In the genomic region with DNA sequence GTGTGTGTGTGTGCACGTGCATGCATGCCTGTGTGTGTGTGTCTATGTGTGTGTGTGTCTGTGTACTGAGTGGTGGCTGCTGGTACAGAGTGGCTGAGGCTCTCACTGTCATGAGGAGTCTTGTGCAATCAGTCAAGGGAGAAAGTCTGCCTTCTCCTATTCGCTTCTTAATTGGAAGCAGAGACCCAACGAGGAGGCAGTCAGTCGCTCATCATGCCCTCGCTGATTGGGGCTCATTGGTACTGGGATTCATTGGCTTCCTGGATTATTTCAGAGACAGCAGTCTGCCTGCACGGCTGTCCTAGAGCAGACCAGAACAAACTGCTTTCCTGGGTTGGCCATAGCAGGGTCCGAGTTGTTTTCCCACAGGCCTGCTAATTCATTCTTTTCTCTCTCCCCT, we compare ENCODE assay signal across 23 mouse cellular contexts.
DNase-seq lines count a peak whose midpoint lies in the region; ATAC-seq lines count a peak whose summit lies in the region.
"Had no signal": no experiment of that assay in that cellular context is flagged by ENCODE, and none has a peak within 500 bp of the region (broad histone marks: within the 10 kb centered on the region; RNA-seq: fewer than 3 reads in every experiment).

No protein-coding gene starts in this region.

- DNase-seq in heart, adult 11 months: peak; percentile 53
- no peak for DNase-seq in heart, postnatal 25 days (ENCODE audit: low spot score)
- DNase-seq in midbrain, embryonic 10.5 days (ENCODE audit: low spot score): no peak
- DNase-seq in embryonic facial prominence, embryonic 11.5 days (ENCODE audit: low spot score): peak; percentile 69
- DNase-seq in limb, embryonic 11.5 days (ENCODE audit: low spot score): peak; percentile 24
- DNase-seq in ovary, postnatal 36 days (ENCODE audit: low spot score): no peak
- DNase-seq: adrenal gland, postnatal 36 days; B cell, adult 2 months; cerebellum, adult 8-10 months; gastrocnemius, postnatal 36 days; kidney, adult 2 months; kidney, postnatal 14 days; layer of hippocampus, postnatal 36 days; lung, adult 2 months; retina, postnatal 1 day; thymus, adult 18-20 months; thymus, postnatal 4 days had no signal

- intact Hi-C loops in heart, postnatal 25 days (cut with DNase I): no loop called here

- no peak overlapping the region for H3K4me2 ChIP-seq in midbrain, embryonic 15.5 days
- H3K4me2 ChIP-seq in embryonic facial prominence, embryonic 11.5 days (ENCODE audit: low read depth, low read length): no peak overlapping the region
- no peak overlapping the region for H3K4me2 ChIP-seq in limb, embryonic 11.5 days (ENCODE audit: low read depth, severe bottlenecking)
- H3K4me2 ChIP-seq: embryonic facial prominence, embryonic 15.5 days; midbrain, embryonic 12.5 days; stomach, embryonic 15.5 days had no signal

- ATAC-seq in midbrain, embryonic 15.5 days (replicated peaks): no peak
- ATAC-seq in embryonic facial prominence, embryonic 11.5 days (replicated peaks; ENCODE audit: insufficient number of reproducible peaks, low FRiP score, low TSS enrichment, low read depth): 0 out of 2 replicates have a peak, but pooled peaks have one; percentile 35
- no peak for ATAC-seq in limb, embryonic 11.5 days (ENCODE audit: insufficient number of reproducible peaks, low FRiP score, low TSS enrichment, low read depth)

- H3K27ac ChIP-seq in midbrain, embryonic 10.5 days (replicated peaks): peak overlapping the region; percentile 57; the same call in 1 of the 2 replicates
- no peak overlapping the region for H3K27ac ChIP-seq in midbrain, embryonic 15.5 days
- H3K27ac ChIP-seq in embryonic facial prominence, embryonic 11.5 days (replicated peaks; ENCODE audit: low read depth, low read length): peak overlapping the region; percentile 28; the same call in 1 of the 2 replicates
- H3K27ac ChIP-seq in limb, embryonic 11.5 days (replicated peaks; ENCODE audit: low read depth, low read length): no peak overlapping the region
- H3K27ac ChIP-seq: embryonic facial prominence, embryonic 15.5 days; layer of hippocampus, adult 2 months; macrophage; midbrain, embryonic 12.5 days; stomach, embryonic 15.5 days had no signal

- peaks cover 69% of the 10 kb centered on the region for H3K4me1 ChIP-seq in midbrain, embryonic 10.5 days
- peaks cover 51% of the 10 kb centered on the region for H3K4me1 ChIP-seq in midbrain, embryonic 15.5 days
- H3K4me1 ChIP-seq in embryonic facial prominence, embryonic 11.5 days (ENCODE audit: control insufficient read depth, insufficient read depth, low read length): no peaks in the 10 kb centered on the region; the same call in none of the 2 replicates
- peaks cover 18% of the 10 kb centered on the region for H3K4me1 ChIP-seq in limb, embryonic 11.5 days (ENCODE audit: control insufficient read depth, insufficient read depth, low read length)

- no peaks in the 10 kb centered on the region for H3K36me3 ChIP-seq in midbrain, embryonic 10.5 days
- no peaks in the 10 kb centered on the region for H3K36me3 ChIP-seq in midbrain, embryonic 15.5 days (replicated peaks)
- no peaks in the 10 kb centered on the region for H3K36me3 ChIP-seq in embryonic facial prominence, embryonic 11.5 days (replicated peaks; ENCODE audit: control insufficient read depth, insufficient read depth, low read depth, low read length)
- H3K36me3 ChIP-seq in limb, embryonic 11.5 days (ENCODE audit: control insufficient read depth, insufficient read depth, low read length): no peaks in the 10 kb centered on the region
- H3K36me3 ChIP-seq: embryonic facial prominence, embryonic 15.5 days; midbrain, embryonic 12.5 days; stomach, embryonic 15.5 days had no signal

- 74% methylated on average over 7 of the region's 7 CpGs for WGBS in midbrain, embryonic 10.5 days
- 63% methylated on average over 7 of the region's 7 CpGs for WGBS in midbrain, embryonic 15.5 days
- 44% methylated on average over 7 of the region's 7 CpGs for WGBS in embryonic facial prominence, embryonic 11.5 days
- 21% methylated on average over 7 of the region's 7 CpGs for WGBS in limb, embryonic 11.5 days

- no peaks in the 10 kb centered on the region for H3K27me3 ChIP-seq in midbrain, embryonic 10.5 days (ENCODE audit: low read depth, poor library complexity, severe bottlenecking)
- H3K27me3 ChIP-seq in midbrain, embryonic 15.5 days (replicated peaks): no peaks in the 10 kb centered on the region
- no peaks in the 10 kb centered on the region for H3K27me3 ChIP-seq in embryonic facial prominence, embryonic 11.5 days (ENCODE audit: control insufficient read depth, insufficient read depth, low read length)
- no peaks in the 10 kb centered on the region for H3K27me3 ChIP-seq in limb, embryonic 11.5 days (ENCODE audit: control insufficient read depth, insufficient read depth, low read length)
- H3K27me3 ChIP-seq: embryonic facial prominence, embryonic 15.5 days; midbrain, embryonic 12.5 days; stomach, embryonic 15.5 days had no signal

- no peak overlapping the region for H3K9ac ChIP-seq in midbrain, embryonic 15.5 days
- no peak overlapping the region for H3K9ac ChIP-seq in embryonic facial prominence, embryonic 11.5 days (replicated peaks; ENCODE audit: low read length)
- H3K9ac ChIP-seq in limb, embryonic 11.5 days (ENCODE audit: low read length): no peak overlapping the region
- H3K9ac ChIP-seq: embryonic facial prominence, embryonic 15.5 days; midbrain, embryonic 12.5 days; stomach, embryonic 15.5 days had no signal

- H3K4me3 ChIP-seq in midbrain, embryonic 10.5 days: no peak overlapping the region
- H3K4me3 ChIP-seq in midbrain, embryonic 15.5 days: no peak overlapping the region
- H3K4me3 ChIP-seq in embryonic facial prominence, embryonic 11.5 days (ENCODE audit: low read depth, low read length): no peak overlapping the region
- H3K4me3 ChIP-seq in limb, embryonic 11.5 days (ENCODE audit: low read depth, low read length): no peak overlapping the region
- H3K4me3 ChIP-seq: embryonic facial prominence, embryonic 15.5 days; layer of hippocampus, adult 2 months; midbrain, embryonic 12.5 days; stomach, embryonic 15.5 days had no signal

- no peaks in the 10 kb centered on the region for H3K9me3 ChIP-seq in midbrain, embryonic 10.5 days (replicated peaks)
- no peaks in the 10 kb centered on the region for H3K9me3 ChIP-seq in midbrain, embryonic 15.5 days
- H3K9me3 ChIP-seq in embryonic facial prominence, embryonic 11.5 days (replicated peaks; ENCODE audit: control insufficient read depth, low read length): no peaks in the 10 kb centered on the region
- H3K9me3 ChIP-seq in limb, embryonic 11.5 days (ENCODE audit: control insufficient read depth, low read length): no peaks in the 10 kb centered on the region
- H3K9me3 ChIP-seq: embryonic facial prominence, embryonic 15.5 days; midbrain, embryonic 12.5 days; stomach, embryonic 15.5 days had no signal

Comparison
In these comparisons a context has a peak if more than half of its experiments do, and no peak if none do; other contexts are left out.
1. DNase-seq: peak in heart, adult 11 months (single experiment), embryonic facial prominence, embryonic 11.5 days (single experiment) and limb, embryonic 11.5 days (single experiment); none in heart, postnatal 25 days (single experiment), midbrain, embryonic 10.5 days (single experiment) and ovary, postnatal 36 days (single experiment).
2. H3K27ac ChIP-seq: peak in midbrain, embryonic 10.5 days (single experiment) and embryonic facial prominence, embryonic 11.5 days (single experiment); none in midbrain, embryonic 15.5 days (single experiment) and limb, embryonic 11.5 days (single experiment).